7 mouse cellular contexts compared by ENCODE assay signal in genomic region chr1:53312989-53313967, GRCm38 (mm10). TPM values are rescaled to one million over a fixed set of nuclear protein-coding genes. Genes with fewer than 3 reads are reported as not detected.
DNase-seq lines count a peak whose midpoint lies in the region; ATAC-seq lines count a peak whose summit lies in the region.

Gene Osgepl1 (plus strand): TSS chr1:53313624.

- H3K9me3 ChIP-seq in intestine, embryonic 16.5 days (ENCODE audit: control insufficient read depth, low read length): no peaks in the 10 kb centered on the region
- H3K9me3 ChIP-seq in midbrain, embryonic 11.5 days (ENCODE audit: control insufficient read depth, low read length): no peaks in the 10 kb centered on the region

- peak within 1 kb of the TSS; percentile 76 for H3K27ac ChIP-seq in intestine, embryonic 16.5 days (ENCODE audit: low read length)
- H3K27ac ChIP-seq in midbrain, embryonic 11.5 days (ENCODE audit: low read depth, low read length): peak within 1 kb of the TSS; percentile 21; the same call in 1 of the 2 replicates

- peak; percentile 72 for DNase-seq in adrenal gland, adult 8-10 months
- peak; percentile 86 for DNase-seq in embryo, embryonic 9.5 days (ENCODE audit: extremely low spot score)
- DNase-seq in gastrocnemius, postnatal 4 days (ENCODE audit: low spot score in 2 of 2): peak; percentile 68 to 87
- DNase-seq in left cerebral cortex, postnatal 36 days (ENCODE audit: low spot score in 2 of 2): peak; percentile 87 to 88
- DNase-seq in midbrain, embryonic 11.5 days (ENCODE audit: low spot score, missing footprints): peak; percentile 99
- peak; percentile 83 for DNase-seq in skeletal muscle tissue, adult 2 months (ENCODE audit: low read depth, low spot score)

- H3K27me3 ChIP-seq in intestine, embryonic 16.5 days (replicated peaks; ENCODE audit: control insufficient read depth, insufficient read depth, low read length): no peaks in the 10 kb centered on the region
- no peaks in the 10 kb centered on the region for H3K27me3 ChIP-seq in midbrain, embryonic 11.5 days (ENCODE audit: control insufficient read depth, insufficient read depth, low read length)

- H3K9ac ChIP-seq in intestine, embryonic 16.5 days (ENCODE audit: low read depth, low read length): peak within 1 kb of the TSS; percentile 75
- peak within 1 kb of the TSS; percentile 88 for H3K9ac ChIP-seq in midbrain, embryonic 11.5 days (ENCODE audit: low read length)

- 2% methylated on average over 27 of the region's 27 CpGs for WGBS in intestine, embryonic 16.5 days
- 3% methylated on average over 27 of the region's 27 CpGs for WGBS in midbrain, embryonic 11.5 days

- H3K4me3 ChIP-seq in intestine, embryonic 16.5 days (ENCODE audit: low read length): peak within 1 kb of the TSS; percentile 57
- peak within 1 kb of the TSS; percentile 64 for H3K4me3 ChIP-seq in midbrain, embryonic 11.5 days (ENCODE audit: low read depth, low read length)

- H3K4me1 ChIP-seq in intestine, embryonic 16.5 days (ENCODE audit: control insufficient read depth, insufficient read depth, low read length): no peaks in the 10 kb centered on the region
- peaks cover 3% of the 10 kb centered on the region; the same call in 1 of the 2 replicates for H3K4me1 ChIP-seq in midbrain, embryonic 11.5 days (ENCODE audit: control insufficient read depth, insufficient read depth, low read length)

- intact Hi-C loops in left cerebral cortex, postnatal 36 days (cut with DNase I): no loop called here

- peak; percentile 99 for ATAC-seq in intestine, embryonic 16.5 days
- peak; percentile 98 for ATAC-seq in midbrain, embryonic 11.5 days (ENCODE audit: low FRiP score)

- peak within 1 kb of the TSS; percentile 71 for H3K4me2 ChIP-seq in intestine, embryonic 16.5 days (ENCODE audit: low read depth, low read length)
- peak within 1 kb of the TSS; percentile 59 for H3K4me2 ChIP-seq in midbrain, embryonic 11.5 days

- peaks cover 6% of the 10 kb centered on the region; the same call in 1 of the 2 replicates for H3K36me3 ChIP-seq in intestine, embryonic 16.5 days (ENCODE audit: control insufficient read depth, insufficient read depth, low read length)
- H3K36me3 ChIP-seq in midbrain, embryonic 11.5 days (ENCODE audit: control insufficient read depth, insufficient read depth, low read length): 0 out of 2 replicates have a peak, but pooled peaks cover 2% of the 10 kb centered on the region

RNA-seq across cellular contexts. Expression of gene Osgepl1, which starts in this region (rescaled TPM):
- total RNA-seq in adrenal gland, adult 8-10 months (2022): 10 to 100 TPM; 23.2 to 26.4 (median 24.1) TPM
- 10 to 100 TPM; 12.6 to 16.5 TPM for total RNA-seq in gastrocnemius, postnatal 4 days (2021)
- 25.2 and 25.7 TPM in 2 replicates for polyA plus RNA-seq in intestine, embryonic 16.5 days (2015; fragmentation: Nextera tagmentation; extraction: Ambion mirVana)
- 10 to 100 TPM; 19.6 to 21.3 TPM for total RNA-seq in left cerebral cortex, postnatal 36 days (2021)
- 33.6 and 35.7 TPM in 2 replicates for polyA plus RNA-seq in midbrain, embryonic 11.5 days (2014; fragmentation: Nextera tagmentation; extraction: Ambion mirVana)

Comparison
In these comparisons a context has a peak if more than half of its experiments do, and no peak if none do; other contexts are left out.
1. Peak in every context shown above with its lines: DNase-seq, ATAC-seq, H3K4me3 ChIP-seq and H3K27ac ChIP-seq.